Mouse (Mus musculus): ENCODE data around the gene Tnpo3. TPM values are rescaled to one million over a fixed set of nuclear protein-coding genes. Genes with fewer than 3 reads are reported as not detected.
"Not testable (repeated sequence)": the region's sequence is repeated elsewhere in the genome, so short reads cannot be mapped to it uniquely, and the experiment has no call there.

Tnpo3 gene
- total and polyA plus RNA-seq, 3 experiments: 60.5 to 140 (median 76.0) TPM

GRCm38 (mm10) chr6:29620840-29621543, 11.3 kb upstream of the Tnpo3 start (continued):
- TF ChIP-seq CTCF (conservative IDR thresholded peaks at IDR 0.05 in 1 of 2, IDR thresholded peaks at IDR 0.05 in 1 of 2; ENCODE audit: low read depth in 2 of 2, low read length in 2 of 2) (no peak), KAT2A (IDR thresholded peaks at IDR 0.05; ENCODE audit: insufficient replicate concordance, low read length) (no peak), MAX (IDR thresholded peaks at IDR 0.05; ENCODE audit: low read length) (peak; percentile 71), SIN3A (IDR thresholded peaks at IDR 0.05; ENCODE audit: low read length) (no peak; the same call in 1 of the 2 replicates), POLR2AphosphoS2 (IDR thresholded peaks at IDR 0.05; ENCODE audit: low read depth, low read length) (no peak), MXI1 (IDR thresholded peaks at IDR 0.05; ENCODE audit: low read depth, low read length) (no peak), E2F4 (IDR thresholded peaks at IDR 0.05; ENCODE audit: insufficient replicate concordance, low read depth, low read length) (no peak), RAD21 (IDR thresholded peaks at IDR 0.05; ENCODE audit: low read depth, low read length) (no peak)

- Histone ChIP-seq H3K79me2 (replicated peaks; ENCODE audit: control insufficient read depth, extremely low read depth, insufficient read depth, poor library complexity, severe bottlenecking) (no peaks in the 10 kb centered on the region), H3K27me3 (replicated peaks) (no peaks in the 10 kb centered on the region), H3K27ac (ENCODE audit: insufficient read depth, low read depth) (no peak overlapping the region), H3K4me3 (replicated peaks in 1 of 3; ENCODE audit: low read depth in 2 of 3, low read length in 2 of 3, poor library complexity in 1 of 3) (peak overlapping the region in 1 of 3 experiments; percentile 18), H3K9me3 (replicated peaks; ENCODE audit: low read length) (peaks cover 4% of the 10 kb centered on the region), H3K4me1 (ENCODE audit: control insufficient read depth in 1 of 2, insufficient read depth in 2 of 2) (peaks cover 0 to 3% of the 10 kb centered on the region in 2 experiments; a peak in 2 of 4 replicates), H3K4me2 (ENCODE audit: insufficient read depth, low read depth, poor library complexity, severe bottlenecking) (peak overlapping the region; percentile 54), H3K36me3 (replicated peaks in 1 of 2; ENCODE audit: control insufficient read depth in 1 of 2, insufficient read depth in 1 of 2, low read length in 1 of 2) (no peaks in the 10 kb centered on the region), H3K9ac (ENCODE audit: insufficient read depth, low read depth) (no peak overlapping the region)
- TF ChIP-seq ETS1 (conservative IDR thresholded peaks at IDR 0.05; ENCODE audit: low read depth, low read length) (no peak), NRF1 (IDR thresholded peaks at IDR 0.05; ENCODE audit: low read depth, low read length) (no peak), USF1 (IDR thresholded peaks at IDR 0.05; ENCODE audit: low read depth, low read length) (no peak), MAFK (IDR thresholded peaks at IDR 0.05; ENCODE audit: insufficient replicate concordance, low read length) (no peak), TCF12 (IDR thresholded peaks at IDR 0.05; ENCODE audit: low read depth, low read length) (no peak), KAT2A (IDR thresholded peaks at IDR 0.05; ENCODE audit: insufficient replicate concordance, low read length) (no peak), EP300 (IDR thresholded peaks at IDR 0.05; ENCODE audit: low read length) (no peak), JUN (IDR thresholded peaks at IDR 0.05; ENCODE audit: insufficient read depth, low read depth, low read length) (no peak)
- no peak for DNase-seq (ENCODE audit: extremely low read depth)
- dilution Hi-C loops (cut with MboI; ENCODE audit: extremely low pct_ligation_motif_present, extremely low pct_unique_long_range_greater_than_20kb, low sequenced_read_pairs): no loop called here
- in situ Hi-C loops (cut with MboI; ENCODE audit: low pct_ligation_motif_present, low pct_unique_long_range_greater_than_20kb, low sequenced_read_pairs): no loop called here
Measured at GRCm38 (mm10) chr6:29620176-29620575, 10.5 kb upstream of the Tnpo3 start.

GRCm38 (mm10) chr6:29610020-29610640, 443 bp upstream of the Tnpo3 start:
- H3K9me3 ChIP-seq (replicated peaks; ENCODE audit: low read length); H3K27ac ChIP-seq (ENCODE audit: insufficient read depth, low read depth); in situ Hi-C loops (cut with MboI; ENCODE audit: low pct_ligation_motif_present, low pct_unique_long_range_greater_than_20kb, low sequenced_read_pairs); H3K27me3 ChIP-seq (replicated peaks); DNase-seq (ENCODE audit: extremely low read depth); dilution Hi-C loops (cut with MboI; ENCODE audit: extremely low pct_ligation_motif_present, extremely low pct_unique_long_range_greater_than_20kb, low sequenced_read_pairs); H3K36me3 ChIP-seq (replicated peaks in 1 of 2; ENCODE audit: control insufficient read depth in 1 of 2, insufficient read depth in 1 of 2, low read length in 1 of 2): not testable (repeated sequence)
- Histone ChIP-seq H3K4me2 (ENCODE audit: insufficient read depth, low read depth, poor library complexity, severe bottlenecking) (peak overlapping the region; percentile 33; the same call in 1 of the 2 replicates), H3K9ac (ENCODE audit: insufficient read depth, low read depth) (peak overlapping the region; percentile 55), H3K79me2 (replicated peaks; ENCODE audit: control insufficient read depth, extremely low read depth, insufficient read depth, poor library complexity, severe bottlenecking) (peaks cover 34% of the 10 kb centered on the region), H3K4me1 (ENCODE audit: control insufficient read depth in 1 of 2, insufficient read depth in 2 of 2) (peaks cover 0 to 26% of the 10 kb centered on the region in 2 experiments; a peak in 2 of 4 replicates), H3K4me3 (replicated peaks in 1 of 3; ENCODE audit: low read depth in 2 of 3, low read length in 2 of 3, poor library complexity in 1 of 3) (peak overlapping the region; percentile 90 to 97 (median 90))
- TF ChIP-seq ZNF384 (IDR thresholded peaks at IDR 0.05; ENCODE audit: low read depth, low read length) (peak; percentile 71), NRF1 (IDR thresholded peaks at IDR 0.05; ENCODE audit: low read depth, low read length) (0 out of 2 replicates have a peak, but pooled peaks have one; percentile 1)
